Mouse (Mus musculus): ENCODE measurements around the gene Ano7. TPM values are rescaled to one million over a fixed set of nuclear protein-coding genes. Genes with fewer than 3 reads are reported as not detected.

Ano7 gene
- total RNA-seq (2023) = not detected

GRCm38 (mm10) chr1:93373665-93374064 is at the start of gene Ano7:
Ano7 (plus strand) TSS chr1:93373930.

GRCm38 (mm10) chr1:93342648-93343503 is 30.9 kb upstream of the Ano7 start, which contains the start of the genes Ppp1r7 and Pask:
Ppp1r7 (plus strand) TSS chr1:93342854.
Pask (minus strand) TSS chr1:93343482.

Other genes with a start within 250 kb of the Ano7 start
- not detected for gene Agxt, start 238.7 kb upstream of the Ano7 start, total RNA-seq (2023)
- not detected for gene 2310007B03Rik, start 213.0 kb upstream of the Ano7 start, total RNA-seq (2023)
- not detected for gene Crocc2, start 205.2 kb upstream of the Ano7 start, total RNA-seq (2023)
- under 1 TPM in 1 of 2 experiments, not detected in 1; 0.15 TPM for gene Sned1, start 138.1 kb upstream of the Ano7 start, total RNA-seq (2023)
- 10 to 100 TPM; 19.0 to 19.4 TPM for gene Mterf4, start 68.0 kb upstream of the Ano7 start, total RNA-seq (2023)
- gene Ppp1r7, start 31.1 kb upstream of the Ano7 start, total RNA-seq (2023) = 10 to 100 TPM; 25.9 to 34.8 TPM
- 1 to 10 TPM; 1.8 to 3.1 TPM for gene Pask, start 30.4 kb upstream of the Ano7 start, total RNA-seq (2023)
- gene Hdlbp, start 104.9 kb downstream of the Ano7 start, total RNA-seq (2023) = 100 to 1,000 TPM; 122 to 126 TPM
- 1 to 10 TPM; 5.8 to 6.9 TPM for gene Farp2, start 138.1 kb downstream of the Ano7 start, total RNA-seq (2023)